In genomic region chr4:134401856-134402570, GRCm38 (mm10) we compare ENCODE assay signal across 8 mouse cellular contexts. TPM values are rescaled to one million over a fixed set of nuclear protein-coding genes. Genes with fewer than 3 reads are reported as not detected.
A peak's percentile ranks its signal among the peaks of the same experiment; 100 is the strongest.
DNase-seq lines count a peak whose midpoint lies in the region; ATAC-seq lines count a peak whose summit lies in the region.

No protein-coding gene starts in this region.

- peak overlapping the region; percentile 66 for H3K9ac ChIP-seq in hindbrain, embryonic 16.5 days (ENCODE audit: low read depth, low read length)
- no peak overlapping the region; the same call in 1 of the 2 replicates for H3K9ac ChIP-seq in midbrain, embryonic 14.5 days (replicated peaks; ENCODE audit: low read length)

- peak; percentile 35 to 46 for DNase-seq in left cerebral cortex, postnatal 36 days (ENCODE audit: low spot score in 2 of 2)
- no peak for DNase-seq in left cerebral cortex, adult 18-20 months (ENCODE audit: low spot score in 2 of 2)
- no peak for DNase-seq in midbrain, embryonic 14.5 days
- no peak for DNase-seq in right cerebral cortex, postnatal 4 days
- DNase-seq in cerebellum, adult 11 months: no peak
- no peak for DNase-seq in kidney, adult 8-10 months

- 69% methylated on average over 16 of the region's 16 CpGs for WGBS in hindbrain, embryonic 16.5 days
- 68% methylated on average over 16 of the region's 16 CpGs for WGBS in midbrain, embryonic 14.5 days

- peak overlapping the region; percentile 44; the same call in 1 of the 2 replicates for H3K4me3 ChIP-seq in hindbrain, embryonic 16.5 days (ENCODE audit: low read length)
- peak overlapping the region; percentile 35; the same call in 1 of the 2 replicates for H3K4me3 ChIP-seq in midbrain, embryonic 14.5 days (replicated peaks; ENCODE audit: low read depth, low read length)

- H3K4me1 ChIP-seq in hindbrain, embryonic 16.5 days (ENCODE audit: control insufficient read depth, insufficient read depth, low read depth, low read length): peaks cover 22% of the 10 kb centered on the region
- peaks cover 30% of the 10 kb centered on the region for H3K4me1 ChIP-seq in midbrain, embryonic 14.5 days (ENCODE audit: control insufficient read depth, insufficient read depth, low read length)

- ATAC-seq in common myeloid progenitor, adult 5-6 weeks (replicated peaks; ENCODE audit: low read depth, poor library complexity, severe bottlenecking): 0 out of 2 replicates have a peak, but pooled peaks have one; percentile 5
- ATAC-seq in hindbrain, embryonic 16.5 days: 0 out of 2 replicates have a peak, but pooled peaks have one; percentile 19
- no peak for ATAC-seq in midbrain, embryonic 14.5 days (ENCODE audit: low FRiP score, low TSS enrichment)

- intact Hi-C loops in left cerebral cortex, postnatal 36 days (cut with DNase I): loop anchor here (2.0 kb wide), 1 partner anchor 45 kb away; no protein-coding TSS in a partner anchor

- H3K9me3 ChIP-seq in hindbrain, embryonic 16.5 days (ENCODE audit: control insufficient read depth, low read length): no peaks in the 10 kb centered on the region
- H3K9me3 ChIP-seq in midbrain, embryonic 14.5 days (ENCODE audit: control insufficient read depth, low read length): no peaks in the 10 kb centered on the region

- no peaks in the 10 kb centered on the region for H3K27me3 ChIP-seq in hindbrain, embryonic 16.5 days (replicated peaks; ENCODE audit: control insufficient read depth, insufficient read depth, low read length)
- H3K27me3 ChIP-seq in midbrain, embryonic 14.5 days (ENCODE audit: control insufficient read depth, insufficient read depth, low read length): no peaks in the 10 kb centered on the region

- peak overlapping the region; percentile 68 for H3K4me2 ChIP-seq in hindbrain, embryonic 16.5 days (ENCODE audit: low read length)
- peak overlapping the region; percentile 64 for H3K4me2 ChIP-seq in midbrain, embryonic 14.5 days (ENCODE audit: low read length)

- H3K27ac ChIP-seq in hindbrain, embryonic 16.5 days (ENCODE audit: low read depth, low read length): peak overlapping the region; percentile 76
- peak overlapping the region; percentile 80 for H3K27ac ChIP-seq in midbrain, embryonic 14.5 days (replicated peaks; ENCODE audit: low read depth, low read length)

- no peaks in the 10 kb centered on the region for H3K36me3 ChIP-seq in hindbrain, embryonic 16.5 days (ENCODE audit: control insufficient read depth, insufficient read depth, low read length)
- no peaks in the 10 kb centered on the region for H3K36me3 ChIP-seq in midbrain, embryonic 14.5 days (ENCODE audit: control insufficient read depth, insufficient read depth, low read length)

RNA-seq across cellular contexts. Expression of gene Pafah2, which starts 5.9 kb away (rescaled TPM):
- total RNA-seq in left cerebral cortex, postnatal 36 days (2021): 1 to 10 TPM; 6.7 to 7.5 TPM
- 1 to 10 TPM; 4.8 to 7.4 TPM for total RNA-seq in left cerebral cortex, adult 18-20 months (2021)
- 16.4 and 18.4 TPM in 2 replicates for total RNA-seq in common myeloid progenitor, adult 5-6 weeks (2017)
- polyA plus RNA-seq in hindbrain, embryonic 16.5 days (2015; fragmentation: Nextera tagmentation; extraction: Ambion mirVana): 7.8 and 8.5 TPM in 2 replicates
- polyA plus RNA-seq in midbrain, embryonic 14.5 days (2014; fragmentation: Nextera tagmentation; extraction: Ambion mirVana): 5.0 and 6.9 TPM in 2 replicates

RNA-seq across cellular contexts. Expression of gene Extl1, which starts 18.4 kb away (rescaled TPM):
- 10 to 100 TPM; 46.2 to 60.6 TPM for total RNA-seq in left cerebral cortex, postnatal 36 days (2021)
- total RNA-seq in left cerebral cortex, adult 18-20 months (2021): 10 to 100 TPM; 44.0 to 45.4 TPM
- not detected in 2 replicates for total RNA-seq in common myeloid progenitor, adult 5-6 weeks (2017)
- polyA plus RNA-seq in hindbrain, embryonic 16.5 days (2015; fragmentation: Nextera tagmentation; extraction: Ambion mirVana): 0.65 and 0.66 TPM in 2 replicates
- polyA plus RNA-seq in midbrain, embryonic 14.5 days (2014; fragmentation: Nextera tagmentation; extraction: Ambion mirVana): 0.28 and 0.53 TPM in 2 replicates

RNA-seq across cellular contexts. Expression of gene Slc30a2, which starts 59.0 kb away (rescaled TPM):
- total RNA-seq in left cerebral cortex, postnatal 36 days (2021): not detected
- under 1 TPM in 1 of 2 experiments, not detected in 1; 0.40 TPM for total RNA-seq in left cerebral cortex, adult 18-20 months (2021)
- total RNA-seq in common myeloid progenitor, adult 5-6 weeks (2017): not detected in 2 replicates
- polyA plus RNA-seq in hindbrain, embryonic 16.5 days (2015; fragmentation: Nextera tagmentation; extraction: Ambion mirVana): 0.17 and 0.25 TPM in 2 replicates
- 0.11 TPM in 1 of 2 replicates, not detected in the other for polyA plus RNA-seq in midbrain, embryonic 14.5 days (2014; fragmentation: Nextera tagmentation; extraction: Ambion mirVana)

Comparison
In these comparisons a context has a peak if more than half of its experiments do, and no peak if none do; other contexts are left out.
1. DNase-seq: peak in left cerebral cortex, postnatal 36 days (2 of 2); none in left cerebral cortex, adult 18-20 months (0 of 2), midbrain, embryonic 14.5 days (single experiment), right cerebral cortex, postnatal 4 days (single experiment), cerebellum, adult 11 months (single experiment) and kidney, adult 8-10 months (0 of 2).
2. RNA of gene Extl1, which starts 18.4 kb away (total RNA-seq): 46.2 to 60.6 TPM in left cerebral cortex, postnatal 36 days and 44.0 to 45.4 TPM in left cerebral cortex, adult 18-20 months; not detected in common myeloid progenitor, adult 5-6 weeks; every median in the first group is over 10 times any median in the second.